Mouse (Mus musculus): ENCODE measurements at regions not wholly inside any gene's neighbourhood (a gene's known extent, or its start where the extent isn't known, plus 50 kb on each side); places are given as distances from the start of the nearest gene placed in this dataset.

DNA sequence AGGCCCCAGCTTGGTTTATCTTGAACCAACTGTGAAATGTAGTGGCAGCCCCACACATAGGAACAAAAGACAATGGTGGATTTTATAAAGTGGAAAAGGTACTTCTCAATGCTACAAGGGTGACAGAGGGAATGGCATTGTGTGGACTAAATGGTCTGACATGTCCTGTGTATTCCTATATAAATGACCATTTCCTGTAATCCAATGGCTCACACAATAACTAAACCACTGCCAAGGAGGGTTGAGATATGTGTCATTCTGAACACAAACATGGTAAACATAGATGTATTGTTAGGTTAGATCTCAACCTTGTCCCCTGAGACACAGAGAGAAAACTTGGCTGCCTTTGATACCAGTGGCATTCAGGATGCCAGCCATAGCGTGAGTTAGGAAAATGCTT is 51.0 kb upstream of the Slc24a5 start:
- no peak for DNase-seq
- no peak overlapping the region for H3K27ac ChIP-seq (ENCODE audit: control insufficient read depth, insufficient read depth, low read length)
- H3K4me1 ChIP-seq (replicated peaks; ENCODE audit: control insufficient read depth, insufficient read depth, low read length), result no peaks in the 10 kb centered on the region
- H3K36me3 ChIP-seq (ENCODE audit: control insufficient read depth, insufficient read depth, low read length), result no peaks in the 10 kb centered on the region
- H3K27me3 ChIP-seq (ENCODE audit: control insufficient read depth, insufficient read depth, low read length), result no peaks in the 10 kb centered on the region
- WGBS, result 96% methylated on average over 1 of the region's 1 CpGs
- H3K4me3 ChIP-seq (ENCODE audit: control insufficient read depth, insufficient read depth, low read length), result no peak overlapping the region
- TF ChIP-seq POLR2A (IDR thresholded peaks at IDR 0.05; ENCODE audit: control insufficient read depth, extremely low read depth, insufficient read depth, low read length, poor library complexity), result no peak
- TF ChIP-seq CTCF (IDR thresholded peaks at IDR 0.05; ENCODE audit: borderline replicate concordance, control insufficient read depth, extremely low read depth, insufficient read depth, low read length, poor library complexity), result no peak
